12 mouse cellular contexts compared by ENCODE assay signal in the genomic region with DNA sequence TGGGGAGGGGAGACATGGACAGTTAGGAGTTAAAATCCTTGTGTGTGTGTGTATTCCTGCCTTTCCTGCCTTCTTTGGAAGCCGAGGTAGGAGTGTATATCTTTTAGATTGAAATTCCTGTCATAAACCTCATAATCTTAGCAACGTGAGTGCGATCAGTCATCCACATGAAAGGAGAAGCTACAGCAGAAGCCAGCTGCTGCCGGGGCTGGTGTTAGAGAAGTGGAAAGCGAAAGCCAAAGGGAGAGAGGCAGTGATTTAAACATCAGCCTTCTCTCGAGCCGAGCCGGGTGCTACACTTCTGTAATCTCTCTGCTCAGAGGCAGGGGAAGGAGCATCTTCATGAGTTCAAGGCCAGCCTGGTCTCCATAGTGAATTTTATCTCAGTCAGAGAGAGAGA. TPM values are rescaled to one million over a fixed set of nuclear protein-coding genes. Genes with fewer than 3 reads are reported as not detected.
DNase-seq lines count a peak whose midpoint lies in the region; ATAC-seq and TF ChIP-seq lines count a peak whose summit lies in the region.
"Had no signal": no experiment of that assay in that cellular context is flagged by ENCODE, and none has a peak within 500 bp of the region (broad histone marks: within the 10 kb centered on the region; RNA-seq: fewer than 3 reads in every experiment).

No protein-coding gene starts in this region.

- H3K4me1 ChIP-seq in lung, embryonic 14.5 days (ENCODE audit: insufficient read depth) = no peaks in the 10 kb centered on the region
- peaks cover 11% of the 10 kb centered on the region for H3K4me1 ChIP-seq in intestine, embryonic 16.5 days (ENCODE audit: control insufficient read depth, insufficient read depth, low read length)
- peaks cover 8% of the 10 kb centered on the region; the same call in 1 of the 2 replicates for H3K4me1 ChIP-seq in neural tube, embryonic 15.5 days
- H3K4me1 ChIP-seq in forebrain, embryonic 15.5 days = no peaks in the 10 kb centered on the region

- no peak overlapping the region; the same call in 1 of the 2 replicates for H3K4me2 ChIP-seq in lung, embryonic 14.5 days
- peak overlapping the region; percentile 37 for H3K4me2 ChIP-seq in intestine, embryonic 16.5 days (ENCODE audit: low read depth, low read length)
- no peak overlapping the region for H3K4me2 ChIP-seq in neural tube, embryonic 15.5 days
- H3K4me2 ChIP-seq in forebrain, embryonic 15.5 days (replicated peaks) = no peak overlapping the region
- H3K4me2 ChIP-seq: midbrain, embryonic 11.5 days had no signal

- no peak overlapping the region for H3K27ac ChIP-seq in lung, embryonic 14.5 days (ENCODE audit: low read depth)
- peak overlapping the region; percentile 17 for H3K27ac ChIP-seq in intestine, embryonic 16.5 days (ENCODE audit: low read length)
- peak overlapping the region; percentile 52 for H3K27ac ChIP-seq in neural tube, embryonic 15.5 days (replicated peaks)
- H3K27ac ChIP-seq in forebrain, embryonic 15.5 days (replicated peaks) = no peak overlapping the region

- H3K9ac ChIP-seq in lung, embryonic 14.5 days = no peak overlapping the region
- no peak overlapping the region for H3K9ac ChIP-seq in intestine, embryonic 16.5 days (ENCODE audit: low read depth, low read length)
- H3K9ac ChIP-seq in neural tube, embryonic 15.5 days (replicated peaks) = no peak overlapping the region
- no peak overlapping the region for H3K9ac ChIP-seq in forebrain, embryonic 15.5 days (replicated peaks)

- no peak for TF ChIP-seq CTCF in lung, embryonic 14.5 days (IDR thresholded peaks at IDR 0.05; ENCODE audit: low read depth)

- H3K4me3 ChIP-seq in lung, embryonic 14.5 days (ENCODE audit: low read depth, low read length) = no peak overlapping the region
- no peak overlapping the region for H3K4me3 ChIP-seq in intestine, embryonic 16.5 days (ENCODE audit: low read length)
- no peak overlapping the region for H3K4me3 ChIP-seq in neural tube, embryonic 15.5 days (replicated peaks)
- H3K4me3 ChIP-seq in forebrain, embryonic 15.5 days = no peak overlapping the region

- 19% methylated on average over 8 of the region's 8 CpGs for WGBS in lung, embryonic 14.5 days
- 15% methylated on average over 8 of the region's 8 CpGs for WGBS in intestine, embryonic 16.5 days
- WGBS in neural tube, embryonic 15.5 days = 48% methylated on average over 8 of the region's 8 CpGs
- 80% methylated on average over 8 of the region's 8 CpGs for WGBS in forebrain, embryonic 15.5 days

- H3K27me3 ChIP-seq in lung, embryonic 14.5 days (ENCODE audit: insufficient read depth, low read length) = no peaks in the 10 kb centered on the region
- H3K27me3 ChIP-seq in intestine, embryonic 16.5 days (replicated peaks; ENCODE audit: control insufficient read depth, insufficient read depth, low read length) = no peaks in the 10 kb centered on the region
- no peaks in the 10 kb centered on the region for H3K27me3 ChIP-seq in neural tube, embryonic 15.5 days (replicated peaks)
- no peaks in the 10 kb centered on the region for H3K27me3 ChIP-seq in forebrain, embryonic 15.5 days

- intact Hi-C loops in gastrocnemius, postnatal 14 days (cut with DNase I; ENCODE audit: low total_unique reads) = no loop called here

- ATAC-seq in lung, embryonic 14.5 days (ENCODE audit: insufficient read depth) = peak; percentile 38; the same call in 1 of the 2 replicates
- peak; percentile 89 for ATAC-seq in intestine, embryonic 16.5 days
- ATAC-seq in neural tube, embryonic 15.5 days (ENCODE audit: low FRiP score) = peak; percentile 82
- ATAC-seq in forebrain, embryonic 15.5 days (replicated peaks) = no peak

- no peaks in the 10 kb centered on the region for H3K36me3 ChIP-seq in lung, embryonic 14.5 days (ENCODE audit: insufficient read depth)
- no peaks in the 10 kb centered on the region for H3K36me3 ChIP-seq in intestine, embryonic 16.5 days (ENCODE audit: control insufficient read depth, insufficient read depth, low read length)
- H3K36me3 ChIP-seq in neural tube, embryonic 15.5 days = no peaks in the 10 kb centered on the region
- H3K36me3 ChIP-seq in forebrain, embryonic 15.5 days = no peaks in the 10 kb centered on the region

- no peaks in the 10 kb centered on the region for H3K9me3 ChIP-seq in lung, embryonic 14.5 days (ENCODE audit: low read depth, low read length)
- H3K9me3 ChIP-seq in intestine, embryonic 16.5 days (ENCODE audit: control insufficient read depth, low read length) = no peaks in the 10 kb centered on the region
- H3K9me3 ChIP-seq in neural tube, embryonic 15.5 days (replicated peaks) = no peaks in the 10 kb centered on the region
- H3K9me3 ChIP-seq in forebrain, embryonic 15.5 days = no peaks in the 10 kb centered on the region

- DNase-seq in lung, embryonic 14.5 days = peak; percentile 59
- DNase-seq in lung, adult 18-20 months = no peak
- DNase-seq in brain, adult 2 months (ENCODE audit: low read depth, low spot score) = peak; percentile 10
- no peak for DNase-seq in gastrocnemius, postnatal 14 days
- DNase-seq: adrenal gland, adult 2 months; cerebellum, adult 11 months; heart, adult 11 months; right cerebral cortex, postnatal 4 days had no signal

RNA-seq across cellular contexts. Expression of gene Bmp6, which starts 48.3 kb away (rescaled TPM):
- polyA plus RNA-seq in lung, embryonic 14.5 days (2014; fragmentation: Nextera tagmentation; extraction: Ambion mirVana) = 1.1 and 1.4 TPM in 2 replicates
- 0.51 and 0.64 TPM in 2 replicates for polyA plus RNA-seq in intestine, embryonic 16.5 days (2015; fragmentation: Nextera tagmentation; extraction: Ambion mirVana)
- 2.5 and 3.1 TPM in 2 replicates for polyA plus RNA-seq in neural tube, embryonic 15.5 days (2015; fragmentation: Nextera tagmentation; extraction: Ambion mirVana)
- 1 to 10 TPM; 7.1 to 8.8 TPM for total RNA-seq in gastrocnemius, postnatal 14 days (2021)
- 1.8 and 1.9 TPM in 2 replicates for polyA plus RNA-seq in forebrain, embryonic 15.5 days (2015; fragmentation: Nextera tagmentation; extraction: Ambion mirVana)

Comparison
In these comparisons a context has a peak if more than half of its experiments do, and no peak if none do; other contexts are left out.
1. DNase-seq: peak in lung, embryonic 14.5 days (single experiment) and brain, adult 2 months (single experiment); none in lung, adult 18-20 months (0 of 2) and gastrocnemius, postnatal 14 days (single experiment).
2. H3K27ac ChIP-seq: peak in intestine, embryonic 16.5 days (single experiment) and neural tube, embryonic 15.5 days (single experiment); none in lung, embryonic 14.5 days (single experiment) and forebrain, embryonic 15.5 days (single experiment).